ENCODE assay signal across 18 mouse cellular contexts in the genomic region with DNA sequence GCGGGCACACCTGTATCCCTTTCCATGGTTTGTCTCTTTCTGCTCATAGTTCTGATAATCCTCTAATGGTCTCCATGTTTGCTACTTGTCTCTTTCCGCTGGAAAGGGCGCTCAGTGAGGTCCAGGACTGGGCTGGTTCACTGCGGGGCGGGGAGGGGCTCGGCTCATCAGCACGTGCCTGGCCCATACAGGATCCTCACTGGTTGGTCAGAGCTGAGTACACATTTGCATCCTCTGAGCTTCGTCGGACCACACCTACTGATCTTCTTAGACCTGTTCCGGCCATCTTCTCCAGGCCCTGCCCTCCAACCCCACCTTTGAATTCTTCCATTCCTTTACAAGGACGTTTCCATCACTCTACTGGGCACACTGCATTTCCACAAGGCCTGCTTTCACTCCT.
"Had no signal": no experiment of that assay in that cellular context is flagged by ENCODE, and none has a peak within 500 bp of the region (broad histone marks: within the 10 kb centered on the region; RNA-seq: fewer than 3 reads in every experiment).

No protein-coding gene starts in this region.

- H3K4me2 ChIP-seq: lung, embryonic 14.5 days; midbrain, embryonic 12.5 days; midbrain, embryonic 15.5 days; neural tube, embryonic 12.5 days; neural tube, embryonic 15.5 days had no signal

- H3K4me3 ChIP-seq: layer of hippocampus, adult 2 months; midbrain, embryonic 12.5 days; midbrain, embryonic 15.5 days; neural tube, embryonic 12.5 days; neural tube, embryonic 15.5 days had no signal

- H3K9me3 ChIP-seq: midbrain, embryonic 12.5 days; midbrain, embryonic 15.5 days; neural tube, embryonic 12.5 days; neural tube, embryonic 15.5 days had no signal

- DNase-seq: kidney, postnatal 25 days; layer of hippocampus, adult 9-11 months; liver, postnatal 0 days; lung, embryonic 14.5 days; right cerebral cortex, adult 18-20 months; right cerebral cortex, postnatal 14 days; spleen, adult 18-20 months; thymus, adult 18-20 months; thymus, postnatal 4 days had no signal

- H3K9ac ChIP-seq: liver, embryonic 14.5 days; liver, postnatal 0 days; lung, embryonic 14.5 days; midbrain, embryonic 12.5 days; midbrain, embryonic 15.5 days; neural tube, embryonic 12.5 days; neural tube, embryonic 15.5 days had no signal

- H3K36me3 ChIP-seq: midbrain, embryonic 12.5 days; midbrain, embryonic 15.5 days; neural tube, embryonic 12.5 days; neural tube, embryonic 15.5 days had no signal

- H3K27ac ChIP-seq: kidney, postnatal 0 days; layer of hippocampus, adult 2 months; liver, embryonic 14.5 days; macrophage; midbrain, embryonic 12.5 days; midbrain, embryonic 15.5 days; neural tube, embryonic 12.5 days; neural tube, embryonic 15.5 days had no signal

- H3K27me3 ChIP-seq: midbrain, embryonic 12.5 days; midbrain, embryonic 15.5 days; neural tube, embryonic 12.5 days; neural tube, embryonic 15.5 days had no signal

- ATAC-seq: liver, postnatal 0 days; lung, postnatal 0 days; midbrain, embryonic 15.5 days had no signal

- H3K4me1 ChIP-seq: midbrain, embryonic 12.5 days; midbrain, embryonic 15.5 days; neural tube, embryonic 12.5 days had no signal
